Mouse (Mus musculus) layer of hippocampus, adult 2 months (tissue): ENCODE measurements around the gene Inpp5a. TPM values are rescaled to one million over a fixed set of nuclear protein-coding genes. Genes with fewer than 3 reads are reported as not detected.

Source experiments
- DNase-seq, 2 experiments: peaks; one replicate each; pipeline ENCODE4 v3.0.0; 2022; ENCODE audit warnings: low spot score in 2 of 2
- H3K27ac ChIP-seq: fragments of 200-600 bp; 2 replicates; pipeline ENCODE4 v1.8.1; 2022
- H3K4me3 ChIP-seq: fragments of 200-600 bp; 2 replicates; pipeline ENCODE4 v1.8.1; 2022; ENCODE audit warnings: mild to moderate bottlenecking
- CTCF ChIP-seq: fragments of 200-600 bp; conservative IDR thresholded peaks from 2 replicates; pipeline ENCODE4 v1.8.1; 2022; ENCODE audit warnings: antibody characterized with exemption, mild to moderate bottlenecking, moderate library complexity
- total RNA-seq, 2 experiments: library from RNA; stranded (reverse); gene quantifications; 2 replicates each; pipeline ENCODE4 v1.2.3; 2021

The Inpp5a gene
- total RNA-seq, 2 experiments from 2014 or later, result 39.2 to 41.1 TPM

DNA sequence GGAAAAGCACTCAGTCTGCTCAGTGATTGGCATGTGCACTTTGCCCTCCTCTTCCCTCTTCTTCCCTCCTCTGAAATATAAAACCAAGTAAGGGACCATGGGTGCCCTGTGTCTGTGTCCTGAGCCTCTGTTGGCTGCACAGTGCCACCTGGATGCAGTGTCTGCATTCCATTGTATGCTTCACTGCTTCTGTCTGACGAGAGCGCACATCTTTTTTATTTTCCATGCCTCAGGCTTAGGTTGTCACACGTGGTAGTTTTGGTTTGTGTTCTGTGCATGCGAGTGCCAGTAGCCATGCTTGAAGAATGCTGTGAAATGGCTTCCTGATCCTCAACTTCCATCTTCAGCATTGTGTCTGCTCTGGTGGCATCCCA, 142.5 kb downstream of the Inpp5a start:
- no peak overlapping the region for H3K4me3 ChIP-seq
- H3K27ac ChIP-seq, result no peak overlapping the region
- no peak for TF ChIP-seq CTCF
- DNase-seq, result no peak

- no peak overlapping the region for H3K4me3 ChIP-seq
- H3K27ac ChIP-seq, result no peak overlapping the region
- TF ChIP-seq CTCF, result no peak
- no peak for DNase-seq
These were observed 147.4 kb downstream of the Inpp5a start for GRCm38 (mm10) chr7:139536331-139536730.

DNA sequence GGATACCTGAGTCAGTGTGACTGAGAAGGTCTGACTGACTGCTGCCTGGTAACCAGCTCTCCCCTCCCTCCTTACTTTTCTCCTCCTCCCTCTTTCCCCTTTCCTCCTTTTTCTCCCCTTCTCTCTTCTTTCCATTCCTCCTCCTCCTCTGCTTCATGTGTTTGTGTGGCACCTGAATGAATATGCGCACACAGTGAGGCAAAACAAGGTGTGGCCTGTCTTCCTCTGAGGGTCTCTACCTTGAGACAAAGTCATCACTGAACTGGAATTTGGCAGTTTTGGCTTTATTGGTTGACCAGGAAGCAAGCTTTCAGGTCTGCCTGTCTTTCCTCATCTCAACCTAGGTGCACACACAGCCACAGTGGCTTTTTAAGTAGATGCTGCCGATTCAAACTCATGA, 147.9 kb downstream of the Inpp5a start:
- no peak for TF ChIP-seq CTCF
- Histone ChIP-seq H3K27ac (no peak overlapping the region), H3K4me3 (no peak overlapping the region)
- DNase-seq, result no peak

GRCm38 (mm10) chr7:139537831-139538230, 148.9 kb downstream of the Inpp5a start:
- no peak overlapping the region for H3K4me3 ChIP-seq
- DNase-seq, result no peak
- TF ChIP-seq CTCF, result no peak
- H3K27ac ChIP-seq, result no peak overlapping the region

GRCm38 (mm10) chr7:139538541-139538940, 149.6 kb downstream of the Inpp5a start:
- H3K27ac ChIP-seq, result no peak overlapping the region
- no peak for TF ChIP-seq CTCF
- peak in 1 of 2 experiments; percentile 15 for DNase-seq
- no peak overlapping the region for H3K4me3 ChIP-seq

- no peak for DNase-seq
- TF ChIP-seq CTCF, result no peak
- H3K27ac ChIP-seq, result no peak overlapping the region
These were observed 151.7 kb downstream of the Inpp5a start for GRCm38 (mm10) chr7:139540601-139541000.

GRCm38 (mm10) chr7:139541422-139541821, 152.5 kb downstream of the Inpp5a start:
- H3K4me3 ChIP-seq, result no peak overlapping the region
- peak; percentile 42 for TF ChIP-seq CTCF
- DNase-seq, result no peak
- H3K27ac ChIP-seq, result no peak overlapping the region

More at GRCm38 (mm10) chr7:139540601-139541000, 151.7 kb downstream of the Inpp5a start:
- no peak overlapping the region for H3K4me3 ChIP-seq

DNA sequence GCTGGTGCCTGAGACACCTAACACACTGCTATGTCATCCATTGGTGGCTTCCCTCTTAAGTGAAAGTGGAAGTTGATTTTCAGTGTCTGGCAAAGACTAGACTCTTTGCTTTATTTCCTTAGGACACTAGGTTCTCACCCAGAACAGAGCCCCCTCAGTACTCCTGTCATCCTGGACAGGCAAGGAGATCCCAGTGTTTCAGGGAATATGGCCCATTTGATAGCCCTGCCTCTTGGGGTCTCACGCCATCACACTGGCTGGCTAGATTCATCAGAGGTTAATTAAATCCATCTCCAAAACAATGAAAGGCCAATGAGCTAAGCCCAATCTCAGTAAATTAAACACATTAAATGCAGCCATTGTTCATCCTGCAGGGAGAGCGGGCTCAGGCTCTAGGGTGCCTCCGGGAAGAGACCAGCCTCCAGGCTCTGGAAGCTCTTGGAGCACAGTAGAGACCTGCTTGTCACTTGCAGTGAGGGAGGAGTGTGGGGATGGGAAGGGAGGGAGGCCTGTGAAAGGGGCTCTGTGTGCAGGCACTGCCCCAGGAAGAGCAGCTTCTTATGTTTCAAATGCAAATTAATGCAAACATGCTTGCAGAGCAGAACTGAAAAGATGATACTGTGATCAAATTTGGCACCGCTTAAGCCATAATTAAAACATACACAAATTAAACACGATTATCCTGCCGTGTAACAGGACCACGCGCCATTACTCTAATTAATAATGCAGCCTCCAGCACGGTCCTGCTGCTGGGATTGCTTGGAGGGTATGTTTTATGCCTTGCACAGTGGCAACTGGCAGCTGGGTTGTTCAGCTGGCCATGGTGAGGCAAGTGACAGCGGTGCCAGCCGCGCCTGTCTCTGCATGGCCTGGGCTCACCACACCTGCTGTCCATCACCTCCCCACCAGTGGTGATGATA, 156.1 kb downstream of the Inpp5a start:
- Histone ChIP-seq H3K27ac (peak overlapping the region; percentile 87), H3K4me3 (no peak overlapping the region)
- TF ChIP-seq CTCF, result no peak
- peak; percentile 28 to 51 for DNase-seq

DNA sequence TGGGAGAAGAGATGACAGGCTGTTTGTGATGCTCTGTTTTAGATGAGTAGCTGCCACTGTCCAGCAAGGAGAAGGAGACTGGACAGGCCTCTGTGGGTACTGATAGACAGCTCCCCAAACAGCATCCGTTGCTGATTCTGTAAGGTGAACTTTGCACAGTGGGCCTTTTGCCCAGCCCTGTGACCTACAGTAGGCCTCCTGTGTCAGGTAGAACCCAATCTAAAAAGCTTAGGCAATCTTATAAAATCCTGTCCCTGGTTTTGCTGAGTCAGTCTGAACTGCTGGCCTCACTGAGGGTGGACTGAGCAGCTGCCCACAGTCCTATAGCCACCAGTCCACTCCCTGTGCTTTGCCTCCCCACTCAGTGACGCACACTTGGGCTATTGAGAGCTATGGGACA, 158.4 kb downstream of the Inpp5a start:
- H3K27ac ChIP-seq, result peak overlapping the region; percentile 87; the same call in 1 of the 2 replicates
- DNase-seq, result no peak
- TF ChIP-seq CTCF, result no peak
- no peak overlapping the region for H3K4me3 ChIP-seq

DNA sequence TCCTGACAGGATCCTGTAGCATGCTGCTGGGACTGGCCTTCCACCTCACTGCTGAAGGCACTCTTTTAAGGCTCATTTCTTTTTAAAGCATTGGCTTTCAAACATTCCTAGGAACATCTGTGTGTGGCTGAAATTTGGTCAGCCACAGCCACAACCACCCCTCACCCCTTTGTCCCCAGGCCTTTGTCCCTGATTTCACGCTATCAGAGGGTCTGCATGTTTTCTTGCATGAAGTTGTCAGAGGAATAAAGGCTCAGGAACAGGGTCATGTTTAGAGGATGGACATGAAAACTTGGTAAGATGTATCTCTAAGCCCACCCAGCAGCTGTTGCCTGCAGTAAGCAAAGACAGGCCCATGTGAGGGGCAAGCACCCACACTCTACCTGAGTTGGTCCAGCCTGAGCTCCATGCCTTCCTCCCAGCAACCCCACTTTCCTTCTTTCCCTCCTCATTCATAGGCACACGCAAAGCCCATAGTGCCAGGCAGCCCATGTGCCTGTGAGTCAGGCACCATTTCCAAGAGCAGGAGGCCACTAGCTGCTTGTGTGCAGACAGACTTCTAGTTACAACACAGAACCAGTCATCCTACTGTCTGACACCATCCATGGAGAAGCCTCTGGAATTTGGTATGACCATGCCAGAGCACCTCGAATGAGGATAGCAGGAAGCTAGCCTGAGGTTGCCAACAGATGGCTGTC, 161.3 kb downstream of the Inpp5a start:
- no peak for TF ChIP-seq CTCF
- no peak overlapping the region for H3K4me3 ChIP-seq
- H3K27ac ChIP-seq, result no peak overlapping the region
- no peak for DNase-seq

DNA sequence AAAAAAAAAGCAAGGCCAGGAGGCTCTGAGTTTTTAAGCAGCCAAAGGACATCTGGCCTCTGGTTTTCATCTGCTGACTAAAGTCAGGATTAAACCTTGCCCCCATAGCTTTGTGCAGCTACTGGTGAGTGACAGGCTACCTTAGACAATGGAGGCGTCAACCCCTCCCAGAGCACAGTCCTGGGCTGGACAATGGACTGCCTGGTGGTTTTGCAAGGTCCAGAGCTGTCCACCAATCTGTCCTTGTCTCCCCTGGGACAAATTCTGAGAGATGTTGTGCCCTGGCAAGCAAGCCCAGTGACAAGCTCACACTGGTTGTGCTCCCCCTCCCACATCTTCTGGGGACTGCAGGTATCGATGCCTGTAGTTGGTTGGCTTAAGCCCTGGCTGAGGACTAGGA, 162.6 kb downstream of the Inpp5a start:
- no peak for DNase-seq
- no peak overlapping the region for H3K27ac ChIP-seq
- no peak overlapping the region for H3K4me3 ChIP-seq
- no peak for TF ChIP-seq CTCF

DNA sequence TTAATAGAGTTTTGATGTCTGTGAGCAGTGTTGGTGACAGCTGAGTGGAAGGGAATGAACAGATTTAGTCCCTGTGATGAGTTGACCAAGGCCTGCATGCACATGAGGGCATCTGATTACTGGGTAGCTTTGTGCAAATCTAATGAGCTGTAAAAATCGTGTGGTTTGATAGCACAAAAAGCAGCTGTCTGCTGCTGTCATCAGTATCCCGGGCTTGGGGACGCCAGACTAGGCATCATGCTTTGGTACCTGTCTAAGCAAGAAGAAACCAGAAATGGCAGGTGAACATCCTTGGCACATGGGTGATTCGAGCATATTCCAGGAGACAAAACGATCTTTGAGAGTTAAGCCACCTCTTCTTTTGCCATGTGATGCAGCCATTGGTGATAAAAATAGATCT, 167.4 kb downstream of the Inpp5a start:
- no peak for TF ChIP-seq CTCF
- no peak overlapping the region for H3K4me3 ChIP-seq
- no peak overlapping the region for H3K27ac ChIP-seq
- no peak for DNase-seq

DNA sequence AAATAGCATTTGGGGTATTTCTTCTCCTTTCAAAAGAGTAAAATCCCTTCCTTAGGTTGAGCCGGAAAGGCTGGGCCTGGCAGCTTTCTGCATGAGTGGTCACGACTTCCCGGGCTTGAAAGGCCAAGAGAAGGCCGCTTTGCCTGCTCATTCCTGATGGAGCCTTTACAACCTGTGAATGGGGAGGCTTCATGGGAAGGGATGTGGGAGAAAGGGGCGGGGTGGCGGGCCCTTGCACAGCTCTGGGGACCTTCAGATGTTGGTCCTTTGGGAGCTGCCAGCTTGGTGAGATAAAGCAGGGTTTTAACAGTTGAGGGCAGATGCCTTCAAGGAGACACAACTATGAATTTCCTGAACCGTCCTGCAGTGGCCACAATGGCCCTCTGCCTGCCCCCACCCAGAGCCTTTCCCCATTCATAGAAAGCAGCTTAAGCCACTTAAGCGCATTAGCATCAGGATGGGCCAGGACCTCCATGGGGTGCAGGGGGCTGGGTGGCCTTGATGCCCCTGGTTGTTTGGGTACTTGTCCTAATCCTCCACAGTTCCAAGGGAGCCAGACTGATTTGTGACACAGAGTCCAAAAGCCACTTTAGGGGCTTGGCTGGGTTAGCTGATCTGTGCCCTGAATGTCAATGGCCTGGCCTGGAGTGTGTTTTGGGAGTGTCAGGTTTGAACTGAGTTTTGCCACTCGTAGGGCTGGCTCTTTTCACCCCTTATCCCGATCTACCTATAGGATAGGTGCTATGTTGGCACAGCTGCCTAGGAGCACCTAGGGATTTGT, 168.0 kb downstream of the Inpp5a start:
- TF ChIP-seq CTCF, result no peak
- Histone ChIP-seq H3K27ac (no peak overlapping the region), H3K4me3 (no peak overlapping the region)
- no peak for DNase-seq
